Mouse (Mus musculus) brain, embryonic 18.5 days (tissue): ENCODE results near the gene Myf6.

Experiments
- DNase-seq: peaks from one replicate; pipeline ENCODE4 v3.0.0-alpha.2; 2012; ENCODE audit warnings: low read depth, low spot score

Myf6 gene

DNA sequence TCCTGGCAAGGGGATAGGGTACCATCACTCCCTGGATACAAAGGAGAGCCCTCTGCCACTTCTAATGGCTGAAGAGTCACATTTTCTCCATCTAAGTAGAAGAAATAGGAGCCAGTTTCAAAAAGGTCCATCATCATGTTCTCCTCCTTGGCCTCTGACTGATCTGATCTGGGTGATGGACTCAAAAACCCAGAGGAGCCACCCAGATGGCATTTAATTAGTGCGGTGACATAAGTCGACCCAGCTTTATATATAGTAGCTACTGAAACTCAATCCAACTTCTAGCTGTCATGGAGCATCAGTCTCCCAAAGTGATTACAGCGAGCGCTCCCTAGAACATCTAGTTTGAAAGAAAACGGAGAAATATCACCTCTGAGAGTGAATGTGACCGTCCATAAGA, at the start of gene Myf6:
Gene Myf6, minus strand, starts transcription at position 170 of the 400 bp plus-strand sequence.
- no peak for DNase-seq

DNA sequence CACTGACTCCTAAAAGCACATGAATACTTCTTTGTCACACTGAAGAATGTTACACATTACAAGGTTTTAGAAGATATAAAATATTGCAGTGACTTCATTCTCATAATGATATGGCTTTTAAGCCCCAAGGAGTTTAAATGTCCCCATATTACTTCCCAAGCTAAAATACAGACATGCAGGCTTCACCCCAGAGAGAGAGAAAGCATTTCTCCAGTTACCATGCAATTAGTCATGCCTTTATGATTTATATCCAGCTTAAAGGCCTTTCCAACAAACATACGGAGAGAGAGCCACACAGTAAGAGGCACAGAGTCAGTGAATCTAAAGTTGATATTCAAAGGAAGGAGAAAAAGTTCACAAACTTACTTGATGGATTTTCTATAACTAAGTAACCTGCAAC, 48.5 kb upstream of the Myf6 start:
- DNase-seq, result no peak

DNA sequence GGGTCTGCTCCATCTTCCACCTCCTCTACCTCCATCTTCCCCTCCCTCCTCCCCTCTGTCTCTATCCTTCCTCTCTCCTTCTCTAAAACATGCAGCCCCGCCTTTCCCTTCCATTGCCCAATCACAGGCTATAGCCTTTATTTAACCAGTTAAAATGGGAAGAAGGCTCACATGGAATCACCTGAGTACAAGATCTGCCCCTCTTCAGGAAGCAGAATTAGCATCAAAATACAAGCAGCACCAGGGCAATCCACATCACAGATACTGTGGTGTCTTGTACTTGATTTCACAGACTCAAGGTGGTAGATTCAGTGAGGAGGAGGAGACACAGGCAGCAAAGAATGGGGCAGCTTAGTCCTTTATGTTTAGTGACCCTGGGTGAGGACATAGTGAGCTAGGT, 34.2 kb upstream of the Myf6 start:
- DNase-seq, result no peak

GRCm38 (mm10) chr10:107519216-107519615, 24.7 kb upstream of the Myf6 start:
- DNase-seq, result no peak

DNA sequence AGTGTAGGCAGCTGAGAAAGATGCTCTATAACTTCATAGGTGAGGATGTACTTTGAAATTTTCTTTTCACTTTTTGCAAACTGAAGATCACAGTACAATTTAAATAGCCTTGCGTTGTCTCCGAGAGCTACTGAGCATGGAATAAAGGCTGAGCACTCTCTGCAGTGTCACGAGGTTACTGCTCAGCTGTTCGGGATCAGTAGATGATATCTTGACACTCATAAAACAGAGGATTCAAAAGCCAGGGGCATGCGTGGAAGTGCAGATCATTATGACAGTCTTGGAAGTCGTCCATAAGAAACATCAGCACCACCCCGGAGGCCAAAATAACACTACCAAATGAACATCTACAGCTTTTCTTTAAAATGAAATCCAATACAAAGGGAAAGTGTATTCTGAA, 22.1 kb upstream of the Myf6 start:
- no peak for DNase-seq

DNA sequence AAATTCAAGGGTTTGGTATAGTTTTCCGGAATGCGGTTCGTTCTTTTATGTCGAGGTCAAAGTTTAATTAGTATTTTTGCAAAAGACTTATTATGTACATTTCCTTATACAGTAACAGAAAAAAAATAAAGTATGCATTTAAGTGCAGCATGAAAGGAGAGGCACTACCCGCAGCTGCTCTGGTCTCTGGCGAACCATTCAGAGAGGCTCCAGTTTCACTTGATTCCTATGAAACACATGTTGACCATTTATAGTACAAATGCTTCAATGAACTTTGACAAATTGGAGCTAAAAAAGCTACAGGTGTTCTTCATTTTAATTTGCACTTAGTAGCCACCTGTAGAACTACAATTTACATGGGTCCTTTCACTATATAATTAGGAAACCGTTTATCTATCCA, 20.2 kb upstream of the Myf6 start:
- no peak for DNase-seq

GRCm38 (mm10) chr10:107506397-107506796, 11.9 kb upstream of the Myf6 start:
- no peak for DNase-seq

- DNase-seq, result no peak
Measured at GRCm38 (mm10) chr10:107503430-107503829, 8.9 kb upstream of the Myf6 start.

DNA sequence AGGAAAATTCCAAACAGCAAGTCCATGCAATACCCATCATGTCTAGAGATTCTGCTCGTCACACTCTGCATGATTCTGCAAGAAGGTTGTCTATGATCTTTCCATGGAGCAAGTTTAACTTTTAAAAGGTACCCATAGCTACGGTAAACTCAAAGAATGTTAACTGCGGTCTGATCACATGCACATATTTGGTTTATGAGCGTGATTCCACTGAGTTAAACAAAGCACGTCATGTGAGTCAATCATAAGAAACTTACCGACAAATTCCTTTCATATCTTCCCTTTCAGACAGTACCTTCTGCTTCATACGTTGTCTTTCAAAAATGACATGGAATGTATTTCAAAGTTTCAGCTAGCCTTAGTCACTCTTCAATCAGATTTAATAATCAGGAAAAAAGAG, 7.7 kb upstream of the Myf6 start:
- no peak for DNase-seq

DNA sequence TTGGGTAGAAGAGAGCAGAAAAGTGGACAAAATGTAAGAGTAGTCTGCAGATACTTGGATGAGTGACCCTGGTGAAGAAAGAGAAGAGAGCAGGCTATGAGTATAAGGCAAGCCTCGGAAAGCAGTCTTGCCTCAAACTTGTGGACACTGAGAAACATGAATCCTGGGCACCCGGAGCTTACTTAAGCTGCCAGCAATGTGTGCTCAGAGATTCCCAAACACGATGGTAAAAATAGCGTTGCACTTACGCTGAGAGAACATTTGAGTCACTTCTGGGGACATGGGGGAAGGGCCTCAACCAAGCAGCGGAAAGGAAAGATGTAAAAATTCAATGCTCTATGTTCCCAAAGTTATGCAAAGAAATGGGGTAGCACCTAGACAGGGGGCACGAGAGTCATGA, 5.1 kb upstream of the Myf6 start:
- DNase-seq, result no peak

GRCm38 (mm10) chr10:107496402-107496801, 1.9 kb upstream of the Myf6 start:
- no peak for DNase-seq

DNA sequence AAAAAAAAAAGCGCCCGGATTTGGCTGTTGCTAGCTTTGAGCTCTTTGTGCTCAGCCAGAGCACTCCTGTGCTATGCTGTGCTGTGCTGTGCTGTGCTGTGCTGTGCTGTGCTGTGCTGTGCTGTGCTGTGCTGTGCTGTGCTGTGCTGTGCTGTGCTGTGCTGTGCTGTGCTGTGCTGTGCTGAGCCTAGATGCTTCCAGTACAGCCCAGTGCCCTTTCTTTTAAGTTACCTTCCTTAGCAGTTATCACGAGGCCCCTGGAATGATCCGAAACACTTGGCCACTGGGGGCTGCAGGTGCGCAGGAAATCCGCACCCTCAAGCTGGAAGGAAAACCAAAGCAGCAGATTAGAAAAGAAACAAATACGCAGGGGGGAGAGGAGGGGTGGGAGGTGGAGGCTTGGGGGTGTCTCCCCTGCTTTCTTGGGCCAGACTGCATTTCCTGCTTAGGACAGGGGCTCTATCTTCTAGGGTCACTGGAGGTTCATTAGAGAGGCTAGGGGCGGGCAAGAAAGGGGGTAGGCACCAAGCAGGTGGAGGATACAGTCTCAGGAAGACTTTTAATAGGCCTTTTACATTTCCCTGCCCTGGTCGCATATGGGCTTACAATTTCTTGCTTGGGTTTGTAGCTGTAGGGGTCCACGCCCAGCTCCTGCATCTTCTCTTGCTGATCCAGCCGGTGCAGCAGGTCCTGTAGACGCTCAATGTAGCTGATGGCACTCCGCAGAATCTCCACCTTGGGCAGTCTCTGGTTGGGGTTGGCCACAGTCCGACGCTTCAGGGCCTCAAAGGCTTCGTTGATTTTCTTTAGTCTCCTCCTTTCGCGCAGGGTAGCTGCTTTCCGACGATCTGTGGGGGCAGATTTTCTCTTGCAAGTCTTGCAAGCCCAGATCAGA, 710 bp downstream of the Myf6 start:
- DNase-seq, result no peak

DNA sequence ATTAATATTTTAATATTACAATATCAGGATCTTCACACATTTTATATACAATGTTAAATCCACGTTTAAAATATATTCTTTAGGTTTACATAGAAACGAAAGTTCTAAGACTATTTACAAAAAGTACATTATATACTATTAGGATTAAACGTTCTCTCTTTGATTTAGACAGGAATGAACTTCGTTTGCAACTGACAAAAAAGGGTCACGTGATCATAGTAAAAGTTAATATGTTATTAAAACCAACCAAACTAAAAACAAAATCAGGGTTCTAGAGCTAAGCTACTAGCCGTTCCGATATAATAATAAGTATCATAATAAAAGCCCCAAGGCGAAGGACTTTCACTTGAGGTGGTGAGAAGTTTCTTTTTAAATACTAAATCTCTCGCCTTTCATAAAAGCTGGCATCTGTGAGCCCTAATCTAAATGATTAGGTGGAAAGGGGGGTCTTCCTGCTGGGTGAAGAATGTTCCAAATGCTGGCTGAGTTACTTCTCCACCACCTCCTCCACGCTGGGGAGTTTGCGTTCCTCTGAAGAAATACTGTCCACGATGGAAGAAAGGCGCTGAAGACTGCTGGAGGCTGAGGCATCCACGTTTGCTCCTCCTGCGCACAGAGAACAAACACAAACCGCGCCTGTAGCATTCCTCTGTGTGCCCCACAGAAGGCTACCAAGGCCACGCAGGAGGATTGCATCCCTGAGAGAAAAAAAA, 1.5 kb downstream of the Myf6 start:
- DNase-seq, result no peak

DNA sequence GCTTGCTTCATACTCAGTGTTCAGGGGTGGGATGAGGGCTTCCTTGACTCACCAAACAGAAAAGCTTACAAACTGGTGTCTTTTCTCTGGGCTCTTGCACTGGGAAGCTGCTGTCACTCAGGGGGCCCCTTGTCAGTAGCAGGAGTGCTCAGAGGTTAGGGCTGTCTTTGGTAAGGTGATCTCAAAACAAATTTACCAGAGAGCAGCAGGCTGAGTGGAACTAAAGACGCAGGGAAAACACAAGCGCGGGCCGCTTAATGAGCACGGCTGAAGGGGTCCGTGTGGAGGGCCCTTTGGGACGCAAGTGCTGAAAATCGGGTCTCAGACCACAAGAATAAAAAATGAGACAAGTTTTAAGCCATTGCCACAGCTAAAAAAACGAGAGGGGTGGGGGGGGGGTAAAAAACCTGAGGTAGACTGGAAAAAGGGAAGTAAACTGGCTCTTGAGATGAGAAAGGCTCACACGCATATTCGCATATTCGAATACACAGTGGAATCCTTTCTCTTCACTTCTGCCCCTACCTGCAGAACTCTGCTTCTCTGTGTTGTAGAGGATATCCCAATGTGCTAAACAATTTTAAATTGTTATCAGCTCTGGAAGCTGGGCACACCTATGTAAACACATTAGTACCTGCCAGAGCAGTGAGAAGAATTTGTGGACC, 5.8 kb downstream of the Myf6 start:
- no peak for DNase-seq

GRCm38 (mm10) chr10:107486770-107487169, 7.8 kb downstream of the Myf6 start:
- no peak for DNase-seq

DNA sequence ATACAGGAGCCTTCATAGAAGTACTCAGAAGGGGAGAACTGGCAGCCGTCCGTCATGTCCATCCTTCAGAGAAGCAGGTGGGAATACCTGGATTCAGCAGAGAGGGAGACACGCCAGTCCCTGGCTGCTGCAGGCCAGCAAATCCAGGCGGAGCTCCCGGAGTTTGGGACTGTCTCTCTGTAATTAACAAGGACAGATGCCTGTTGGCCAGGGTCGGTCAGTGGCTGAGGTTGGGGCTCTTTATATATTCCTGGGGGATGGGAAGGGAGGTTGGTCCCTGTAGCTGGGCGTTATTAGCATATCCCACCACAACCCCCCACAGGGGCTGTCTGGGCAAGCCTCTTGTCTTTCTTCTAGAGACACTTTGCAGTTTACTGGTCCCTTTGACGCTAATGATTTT, 8.7 kb downstream of the Myf6 start, which contains the start of gene Myf5:
Gene Myf5, minus strand, starts transcription at position 265 of the 400 bp plus-strand sequence.
- DNase-seq, result no peak

DNA sequence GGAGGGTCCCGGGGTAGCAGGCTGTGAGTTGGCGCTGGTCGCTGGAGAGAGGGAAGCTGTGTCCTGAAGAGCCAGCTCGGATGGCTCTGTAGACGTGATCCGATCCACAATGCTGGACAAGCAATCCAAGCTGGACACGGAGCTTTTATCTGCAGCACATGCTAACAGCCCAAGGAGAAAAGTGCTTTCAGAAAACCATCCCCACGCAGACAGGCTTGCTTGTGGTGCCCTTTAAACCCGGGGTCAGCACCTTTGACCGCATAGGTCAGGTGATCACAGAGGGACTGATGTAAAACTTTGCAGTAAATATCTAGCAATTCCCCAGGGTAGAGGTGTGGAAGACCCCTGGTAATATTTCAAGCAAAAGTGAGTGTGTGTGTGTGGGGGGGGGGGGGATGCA, 10.5 kb downstream of the Myf6 start:
- DNase-seq, result no peak

DNA sequence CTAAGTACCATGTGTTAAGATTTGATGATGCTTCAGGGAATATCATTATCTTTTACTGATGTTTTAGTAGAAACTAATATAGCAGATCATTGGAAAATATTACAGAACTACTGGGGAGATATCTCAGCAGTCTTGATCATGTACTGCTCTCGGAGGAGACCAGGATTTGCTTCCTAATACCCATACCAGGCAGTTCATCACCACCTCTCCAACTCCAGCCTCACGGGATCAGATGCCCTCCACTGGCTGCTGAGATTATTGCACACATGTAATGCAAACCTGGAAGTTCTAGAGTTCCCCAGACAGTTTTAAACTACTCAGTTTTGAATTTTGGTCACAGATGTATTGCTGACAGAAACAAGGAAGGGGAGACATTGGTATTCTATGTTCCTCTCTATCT, 21.0 kb downstream of the Myf6 start:
- DNase-seq, result no peak

DNA sequence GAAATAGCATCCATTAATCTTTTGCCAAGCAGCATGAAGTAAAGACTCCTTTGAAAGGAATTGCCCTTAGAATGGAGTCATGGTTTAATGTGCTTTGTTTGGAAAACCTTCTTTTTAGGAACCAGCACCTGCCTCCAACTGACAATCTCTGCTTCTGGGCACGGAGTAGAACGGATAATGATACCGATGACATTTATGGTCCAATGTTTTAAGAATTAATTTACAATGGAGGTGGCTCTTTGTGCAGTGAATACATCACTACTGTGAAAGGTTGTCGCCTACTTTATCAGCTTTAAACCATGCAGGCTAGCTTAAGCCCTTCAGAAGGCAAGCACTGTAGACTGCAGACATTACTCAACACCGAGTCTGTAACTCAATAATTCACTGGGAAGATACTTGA, 22.8 kb downstream of the Myf6 start:
- no peak for DNase-seq

- no peak for DNase-seq
Measured at GRCm38 (mm10) chr10:107467819-107468218, 26.7 kb downstream of the Myf6 start.

DNA sequence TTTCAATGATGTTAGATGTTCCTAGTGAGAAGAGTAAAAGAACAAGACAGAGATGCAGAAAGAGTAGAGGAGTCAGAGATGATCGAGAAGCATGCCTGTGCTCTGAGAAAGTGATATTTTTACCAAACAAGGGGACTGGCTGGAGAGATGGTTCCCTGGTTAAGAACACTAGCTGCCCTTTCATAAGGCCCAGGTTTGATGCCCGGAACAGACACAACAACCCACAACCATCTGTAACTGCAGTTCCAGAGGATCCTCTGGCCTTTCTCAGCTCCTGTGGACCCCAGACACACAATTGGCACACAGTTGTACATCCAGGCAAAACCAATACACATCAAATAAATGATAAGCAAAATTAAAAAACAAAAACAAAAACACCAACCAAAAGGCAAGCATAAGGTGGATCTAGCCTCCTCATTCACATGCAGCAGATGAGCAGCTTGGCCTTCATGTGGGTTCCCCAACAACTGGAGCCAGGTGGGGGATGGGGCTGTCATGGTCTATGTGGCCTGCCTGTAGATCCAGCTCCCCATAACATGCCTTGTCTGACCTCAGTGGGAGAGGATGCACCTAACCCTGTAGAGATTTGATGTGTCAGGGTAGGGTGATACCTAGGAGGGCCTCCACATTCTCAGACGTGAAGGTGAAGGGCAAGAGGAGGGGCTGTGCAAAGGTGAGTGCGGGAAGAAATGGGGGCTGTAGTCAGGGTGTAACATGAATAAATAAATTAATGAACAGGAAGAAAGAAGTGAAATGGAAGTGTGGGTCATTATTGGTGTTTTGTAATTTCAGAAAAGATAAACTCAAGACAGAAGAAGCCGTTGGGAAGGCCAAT, 44.8 kb downstream of the Myf6 start:
- no peak for DNase-seq
